Mouse (Mus musculus) limb, embryonic 12.5 days (tissue): ENCODE data around the gene Fbxl8. TPM values are rescaled to one million over a fixed set of nuclear protein-coding genes. Genes with fewer than 3 reads are reported as not detected.

Experiments
- ATAC-seq: fragments of 200-750 bp; cut with Nextera tagmentation; 2 replicates; pipeline ENCODE4 v1.8.0; 2017; ENCODE audit warnings: low read depth, moderate TSS enrichment; ENCODE audit not compliant: insufficient number of reproducible peaks, insufficient read depth, low FRiP score, low TSS enrichment
- H3K27ac ChIP-seq: fragments of 300-500 bp; sonication (generic); 2 replicates; pipeline ENCODE4 v1.5.1; 2016; ENCODE audit warnings: mild to moderate bottlenecking, moderate library complexity
- H3K27me3 ChIP-seq: fragments of 300-500 bp; sonication (generic); 2 replicates; pipeline ENCODE4 v1.6.1; 2016; ENCODE audit warnings: mild to moderate bottlenecking, moderate library complexity
- H3K36me3 ChIP-seq: fragments of 300-500 bp; sonication (generic); 2 replicates; pipeline ENCODE4 v1.6.1; 2016; ENCODE audit warnings: mild to moderate bottlenecking, moderate library complexity
- H3K4me1 ChIP-seq: fragments of 300-500 bp; sonication (generic); replicated peaks from 2 replicates; pipeline ENCODE4 v1.6.1; 2016
- H3K4me2 ChIP-seq: fragments of 300-500 bp; sonication (generic); 2 replicates; pipeline ENCODE4 v1.6.1; 2016; ENCODE audit warnings: mild to moderate bottlenecking, moderate library complexity
- H3K4me3 ChIP-seq: fragments of 300-500 bp; sonication (generic); replicated peaks from 2 replicates; pipeline ENCODE4 v1.5.1; 2016; ENCODE audit warnings: mild to moderate bottlenecking
- H3K9ac ChIP-seq: fragments of 300-500 bp; sonication (generic); replicated peaks from 2 replicates; pipeline ENCODE4 v1.6.1; 2016; ENCODE audit warnings: mild to moderate bottlenecking, moderate library complexity
- H3K9me3 ChIP-seq: fragments of 300-500 bp; sonication (generic); 2 replicates; pipeline ENCODE4 v1.6.1; 2016; ENCODE audit warnings: mild to moderate bottlenecking, moderate library complexity
- WGBS: fragments of 180-500 bp; shearing (Covaris S2); methylation state at CpG from one replicate; pipeline ENCODE4 v1.1.7; 2016; 5-methylcytosine and 5-hydroxymethylcytosine counted together
- polyA plus RNA-seq: library from polyadenylated mRNA; unstranded; fragments of >200 nt; fragmentation: Nextera tagmentation; extraction: Ambion mirVana; gene quantifications from 2 replicates; pipeline ENCODE4 v1.2.1, GENCODE M21; 2016

The Fbxl8 gene
- polyA plus RNA-seq, 1 experiment from 2014 or later: 1.9 TPM

DNA sequence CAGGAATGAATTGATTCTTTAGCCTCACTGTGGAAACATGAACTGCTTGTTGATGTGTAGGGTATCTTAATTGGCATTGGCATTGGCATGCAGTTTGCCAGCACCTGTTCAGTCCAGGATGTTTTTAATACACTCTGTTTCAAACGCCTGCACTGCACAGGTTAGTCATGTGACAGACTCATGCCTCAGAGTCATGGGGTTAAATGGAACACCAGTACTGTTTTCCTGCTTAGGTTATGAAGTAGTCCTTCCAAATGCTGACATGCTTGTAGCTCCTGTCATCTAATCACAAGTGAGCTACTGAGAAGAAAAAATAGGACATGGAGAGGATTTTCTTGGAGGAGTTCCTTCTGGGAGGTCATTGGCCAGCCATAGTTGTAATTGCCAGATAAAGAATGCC, 29.2 kb upstream of the Fbxl8 start:
- no peak overlapping the region for H3K4me3 ChIP-seq

DNA sequence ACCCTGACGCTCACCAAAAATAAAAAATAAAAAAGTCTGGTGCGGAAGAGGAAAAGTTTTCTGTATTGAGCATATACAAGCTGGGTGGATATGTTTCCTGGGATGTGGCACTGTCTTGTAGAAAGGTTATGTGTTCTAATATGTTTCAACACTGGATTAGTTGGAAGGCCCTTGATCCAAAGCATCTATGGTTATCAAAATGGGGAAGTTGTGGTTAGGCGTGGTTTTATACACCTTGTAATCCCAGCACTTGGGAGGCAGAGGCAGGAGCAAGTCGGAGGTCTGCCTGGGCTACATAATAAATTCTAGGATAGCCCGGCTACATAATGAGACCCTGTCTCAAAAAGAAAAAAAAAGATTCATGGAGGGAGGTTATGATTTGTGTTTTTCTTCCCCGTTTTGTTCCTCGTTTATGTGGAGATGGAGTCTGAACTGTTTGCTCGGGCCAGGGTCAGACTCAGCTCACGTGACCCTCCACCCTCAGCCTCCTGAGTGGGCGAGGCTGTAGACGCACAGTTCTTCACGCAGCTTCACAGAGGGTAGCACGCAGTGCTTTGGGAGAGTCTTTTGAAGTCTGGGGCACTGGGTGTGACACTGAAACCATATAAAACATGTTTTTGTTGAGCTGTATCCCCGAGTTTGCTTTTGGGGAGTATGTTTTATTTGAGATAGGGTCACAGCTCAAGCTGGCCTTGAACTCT, 26.9 kb upstream of the Fbxl8 start:
- 93% methylated on average over 14 of the region's 14 CpGs for WGBS
- no peak overlapping the region for H3K4me3 ChIP-seq
- no peaks in the 10 kb centered on the region for H3K9me3 ChIP-seq
- H3K4me1 ChIP-seq: no peaks in the 10 kb centered on the region
- no peak overlapping the region for H3K4me2 ChIP-seq
- peaks cover 72% of the 10 kb centered on the region for H3K36me3 ChIP-seq
- H3K9ac ChIP-seq: no peak overlapping the region
- ATAC-seq: no peak
- no peak overlapping the region for H3K27ac ChIP-seq
- H3K27me3 ChIP-seq: no peaks in the 10 kb centered on the region

More for the DNA sequence above, 29.2 kb upstream of the Fbxl8 start:
- no peak for ATAC-seq
- H3K27ac ChIP-seq: no peak overlapping the region
- peaks cover 57% of the 10 kb centered on the region for H3K36me3 ChIP-seq
- no peaks in the 10 kb centered on the region for H3K4me1 ChIP-seq
- 70% methylated on average over 1 of the region's 1 CpGs for WGBS
- no peak overlapping the region for H3K9ac ChIP-seq
- no peaks in the 10 kb centered on the region for H3K9me3 ChIP-seq
- H3K4me2 ChIP-seq: no peak overlapping the region
- no peaks in the 10 kb centered on the region for H3K27me3 ChIP-seq

DNA sequence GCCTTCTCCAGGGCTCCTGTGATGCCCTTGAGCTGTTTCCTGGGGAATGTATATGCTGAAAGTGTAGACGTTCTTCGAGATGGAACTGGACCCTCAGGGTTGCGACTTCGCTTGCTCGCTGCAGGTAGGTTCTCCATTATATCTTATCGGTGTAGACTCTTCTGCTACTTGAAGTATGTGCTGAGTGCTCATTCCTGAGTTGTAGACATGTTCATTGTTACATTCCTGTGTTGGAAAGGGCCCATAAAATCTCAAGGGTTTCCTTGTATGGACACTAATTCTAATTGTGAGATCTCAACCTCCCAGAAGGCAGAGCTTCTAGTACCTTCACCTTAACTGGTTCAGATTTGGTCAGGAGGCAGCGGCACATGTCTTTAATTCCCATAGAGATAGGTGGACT, 23.4 kb upstream of the Fbxl8 start:
- Histone ChIP-seq H3K4me3 (no peak overlapping the region), H3K36me3 (peaks cover 71% of the 10 kb centered on the region)
- 94% methylated on average over 7 of the region's 7 CpGs for WGBS

DNA sequence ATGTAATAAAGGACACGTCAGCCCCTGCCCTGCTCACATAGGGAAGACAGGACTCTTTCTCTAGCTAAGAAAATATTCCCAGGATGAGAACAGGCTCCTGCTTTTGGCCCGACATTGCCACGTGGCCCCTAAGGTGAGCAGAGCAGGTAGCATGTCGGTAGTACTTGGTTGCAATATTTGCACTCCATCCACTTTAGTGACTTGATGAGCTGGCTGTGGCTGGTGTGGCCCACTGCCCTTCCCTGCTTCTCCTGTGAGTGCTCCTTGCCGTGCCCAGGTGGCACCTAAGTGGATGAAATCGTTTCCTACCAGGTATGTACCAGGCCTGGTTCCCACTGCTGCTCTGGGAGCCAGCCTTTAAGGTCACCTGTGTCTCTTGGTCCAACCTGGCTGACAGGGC, 12.5 kb upstream of the Fbxl8 start:
- H3K36me3 ChIP-seq: peaks cover 58% of the 10 kb centered on the region
- no peak for ATAC-seq

More for the DNA sequence above, 23.4 kb upstream of the Fbxl8 start:
- no peak overlapping the region for H3K27ac ChIP-seq
- no peak overlapping the region for H3K9ac ChIP-seq
- no peak overlapping the region for H3K4me2 ChIP-seq
- no peak for ATAC-seq
- no peaks in the 10 kb centered on the region for H3K9me3 ChIP-seq
- H3K27me3 ChIP-seq: no peaks in the 10 kb centered on the region
- H3K4me1 ChIP-seq: no peaks in the 10 kb centered on the region

DNA sequence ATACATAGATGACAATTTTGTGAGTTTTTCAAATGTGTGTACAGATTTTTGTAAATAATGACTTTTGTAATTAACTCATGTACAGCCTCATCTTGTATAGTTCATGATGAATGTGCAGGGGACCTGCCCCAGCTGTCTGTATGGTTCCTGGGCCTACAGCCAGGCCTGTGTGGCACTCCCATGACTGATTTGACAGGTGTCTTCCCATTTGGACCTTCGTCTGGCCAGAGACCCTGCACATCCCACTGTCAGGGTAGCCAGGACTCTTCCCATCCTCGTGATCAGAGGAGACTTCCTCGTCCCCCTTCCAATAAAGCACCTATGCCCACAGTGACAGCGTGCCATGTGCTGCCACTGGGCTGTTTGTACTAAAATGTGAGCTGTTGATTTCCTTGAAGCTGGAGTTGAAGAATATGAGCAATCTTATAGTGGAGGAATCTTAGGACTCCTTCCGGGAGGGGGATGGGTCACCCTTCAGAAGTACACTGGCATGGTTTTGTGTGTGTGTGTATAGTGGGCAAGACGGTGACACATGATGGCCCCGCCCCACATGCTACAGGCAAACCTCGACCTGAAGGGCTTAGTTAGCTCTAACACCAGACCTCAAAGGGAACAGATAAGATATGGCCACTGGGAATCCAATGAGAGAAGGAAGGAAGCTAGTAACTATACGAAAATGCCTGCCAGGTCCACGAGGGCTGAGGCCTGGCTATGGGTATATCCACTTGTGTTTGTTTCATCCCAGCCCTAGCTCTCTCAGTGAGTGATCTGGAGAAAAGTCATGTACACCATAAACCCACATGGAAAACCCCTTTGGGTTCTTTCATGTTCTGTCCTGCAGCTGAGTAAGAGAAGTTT, 11.5 kb upstream of the Fbxl8 start:
- Histone ChIP-seq H3K9ac (no peak overlapping the region), H3K4me2 (no peak overlapping the region), H3K9me3 (no peaks in the 10 kb centered on the region), H3K4me1 (peaks cover 17% of the 10 kb centered on the region), H3K4me3 (no peak overlapping the region), H3K36me3 (peaks cover 54% of the 10 kb centered on the region), H3K27ac (no peak overlapping the region), H3K27me3 (peaks cover 30% of the 10 kb centered on the region)
- WGBS: 87% methylated on average over 10 of the region's 10 CpGs
- ATAC-seq: no peak

More for the DNA sequence above, 12.5 kb upstream of the Fbxl8 start:
- Histone ChIP-seq H3K27ac (no peak overlapping the region), H3K4me1 (peaks cover 17% of the 10 kb centered on the region), H3K9ac (no peak overlapping the region), H3K4me3 (no peak overlapping the region), H3K27me3 (peaks cover 22% of the 10 kb centered on the region), H3K9me3 (no peaks in the 10 kb centered on the region), H3K4me2 (no peak overlapping the region)
- 87% methylated on average over 6 of the region's 6 CpGs for WGBS

DNA sequence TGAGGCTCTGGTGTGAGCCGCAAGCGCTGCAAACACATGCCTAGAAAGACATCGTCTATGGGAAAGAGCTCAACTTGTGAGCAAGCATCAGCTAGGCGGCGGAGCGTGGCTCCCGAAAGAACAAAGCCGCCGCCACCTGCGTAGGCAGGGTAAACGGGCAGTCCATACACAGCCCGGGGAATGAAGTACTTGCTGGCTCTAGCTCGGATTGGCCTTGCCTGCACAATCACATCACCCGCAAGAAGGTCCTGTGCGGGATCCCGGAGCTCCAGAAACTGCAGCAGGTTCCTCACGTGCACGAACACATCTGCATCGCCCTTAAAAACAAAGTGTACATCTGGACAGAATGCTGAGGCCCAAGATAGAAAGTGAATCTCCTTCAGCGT, 10.7 kb upstream of the Fbxl8 start:
- Histone ChIP-seq H3K4me1 (peaks cover 20% of the 10 kb centered on the region), H3K4me3 (peak overlapping the region; percentile 64), H3K27ac (peak overlapping the region; percentile 5; the same call in 1 of the 2 replicates), H3K4me2 (peak overlapping the region; percentile 93), H3K36me3 (peaks cover 45% of the 10 kb centered on the region), H3K27me3 (peaks cover 39% of the 10 kb centered on the region), H3K9ac (peak overlapping the region; percentile 70), H3K9me3 (no peaks in the 10 kb centered on the region)
- 40% methylated on average over 20 of the region's 20 CpGs for WGBS
- ATAC-seq: peak; percentile 26; the same call in 1 of the 2 replicates

DNA sequence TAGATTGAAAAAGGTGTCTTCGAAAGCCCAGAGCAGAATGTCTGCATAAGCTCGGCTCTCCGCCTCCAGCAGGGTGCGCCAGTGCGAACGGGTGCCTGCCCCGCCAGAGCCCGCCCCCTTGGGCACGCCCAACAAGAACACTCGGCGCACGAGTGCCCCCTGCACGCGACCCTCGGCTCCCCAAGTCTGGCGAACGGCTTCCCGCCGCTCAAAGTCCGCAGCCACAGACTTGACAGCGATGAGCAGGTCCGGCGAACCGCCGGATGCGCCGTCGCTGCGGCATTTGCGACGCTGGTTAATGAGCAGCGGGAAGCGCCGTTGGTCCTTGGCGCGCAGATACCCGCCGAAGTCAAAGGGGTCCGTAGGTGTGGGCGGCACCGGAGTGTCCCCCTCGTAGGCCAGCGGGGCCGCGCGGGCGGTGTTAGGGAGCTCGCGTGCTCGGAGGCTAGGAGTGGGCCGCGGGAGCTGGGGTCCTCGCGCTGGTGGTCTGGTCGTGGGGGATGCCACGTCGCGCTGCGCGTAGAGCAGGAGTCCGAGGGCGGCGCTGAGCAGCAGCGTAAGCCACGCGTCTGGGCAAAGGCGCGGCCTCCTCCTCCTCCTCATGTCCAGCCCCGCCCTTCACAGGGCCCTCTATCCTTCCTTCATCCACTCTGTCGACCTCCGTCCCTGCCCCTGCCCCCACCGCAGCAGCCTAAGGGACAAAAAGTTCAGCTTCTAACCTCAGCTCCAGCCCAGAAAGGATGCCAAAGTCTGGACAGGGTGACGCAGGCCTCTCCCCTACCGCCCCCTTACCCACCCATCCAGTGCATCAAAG, 10.1 kb upstream of the Fbxl8 start:
- ATAC-seq: peak; percentile 67
- Histone ChIP-seq H3K4me2 (peak overlapping the region; percentile 93), H3K4me3 (peak overlapping the region; percentile 64), H3K36me3 (peaks cover 39% of the 10 kb centered on the region), H3K9me3 (no peaks in the 10 kb centered on the region), H3K9ac (peak overlapping the region; percentile 70), H3K27ac (peak overlapping the region; percentile 45; the same call in 1 of the 2 replicates), H3K27me3 (peaks cover 45% of the 10 kb centered on the region), H3K4me1 (peaks cover 26% of the 10 kb centered on the region)
- WGBS: under 1% methylated on average over 74 of the region's 74 CpGs

DNA sequence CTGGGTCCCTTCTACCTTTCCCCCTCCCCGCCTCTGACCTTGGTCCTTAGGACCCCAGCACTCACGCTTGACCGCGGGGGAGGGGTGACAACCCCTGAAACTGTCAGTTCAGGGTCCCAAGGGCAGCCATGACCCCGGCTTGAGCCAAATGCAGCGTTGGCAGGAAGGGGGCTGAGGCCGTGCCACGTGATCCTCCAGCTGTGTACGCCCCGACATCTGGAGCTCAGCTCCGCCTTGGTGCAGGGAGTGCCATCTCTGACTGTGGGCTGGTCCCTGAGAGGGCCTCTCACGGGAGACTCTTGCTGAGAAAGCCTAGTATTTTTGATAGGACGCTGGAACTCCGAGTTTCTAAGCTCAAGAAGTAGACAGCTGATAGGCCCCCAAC, 9.5 kb upstream of the Fbxl8 start, which contains the start of gene B3gnt9:
Gene B3gnt9, minus strand, starts transcription at position 188 of the 385 bp plus-strand sequence.
- Histone ChIP-seq H3K4me3 (peak within 1 kb of the TSS; percentile 64), H3K27ac (peak within 1 kb of the TSS; percentile 45; the same call in 1 of the 2 replicates), H3K9me3 (no peaks in the 10 kb centered on the region), H3K27me3 (peaks cover 51% of the 10 kb centered on the region), H3K4me2 (peak within 1 kb of the TSS; percentile 93), H3K9ac (peak within 1 kb of the TSS; percentile 70), H3K4me1 (peaks cover 32% of the 10 kb centered on the region), H3K36me3 (peaks cover 33% of the 10 kb centered on the region)
- ATAC-seq: peak; percentile 16
- WGBS: 1% methylated on average over 14 of the region's 14 CpGs

DNA sequence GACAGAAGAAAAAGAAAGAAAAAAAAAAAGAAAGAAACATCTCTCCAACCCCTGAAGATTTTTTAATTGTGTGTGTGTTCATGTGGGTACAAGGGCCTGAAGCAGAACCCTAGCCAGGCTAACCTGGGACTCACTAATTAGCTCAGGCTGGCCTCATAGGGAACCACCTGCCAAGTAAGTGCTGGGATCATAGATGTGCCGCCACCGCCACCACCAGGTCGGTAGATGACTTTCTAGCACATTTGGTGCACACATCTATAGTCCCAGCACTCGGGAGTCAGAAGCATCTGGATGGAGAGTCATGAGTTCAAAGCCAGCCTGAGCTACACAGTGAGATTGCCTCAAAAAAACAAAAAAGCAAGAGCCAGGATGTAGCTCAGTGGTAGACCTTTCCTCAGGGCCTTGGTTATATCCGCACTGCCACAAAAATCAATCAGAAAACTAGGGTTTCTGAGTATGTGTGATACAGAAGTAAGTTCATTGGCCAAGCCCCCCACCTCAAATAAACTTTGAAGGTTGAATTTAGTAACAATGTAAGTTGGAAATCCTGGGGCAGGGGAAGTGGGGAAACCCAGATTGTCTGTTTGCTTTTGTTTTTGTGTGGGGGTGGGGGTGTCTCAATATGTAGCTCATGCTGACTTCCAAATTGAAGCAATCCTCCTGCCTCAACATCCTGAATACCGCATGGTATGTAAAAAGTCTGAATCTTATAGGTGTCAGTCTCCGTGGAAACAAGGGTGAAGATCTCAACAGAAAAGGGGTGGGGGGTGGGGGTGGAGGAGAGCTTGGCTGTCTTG, 6.9 kb upstream of the Fbxl8 start:
- Histone ChIP-seq H3K4me2 (no peak overlapping the region), H3K27me3 (peaks cover 73% of the 10 kb centered on the region), H3K9ac (no peak overlapping the region), H3K36me3 (peaks cover 9% of the 10 kb centered on the region), H3K4me3 (no peak overlapping the region), H3K9me3 (no peaks in the 10 kb centered on the region), H3K27ac (no peak overlapping the region), H3K4me1 (peaks cover 32% of the 10 kb centered on the region)
- 68% methylated on average over 7 of the region's 7 CpGs for WGBS
- ATAC-seq: no peak
